Mouse (Mus musculus) heart, adult 10 weeks (tissue): ENCODE results near the gene Ngdn. TPM values are rescaled to one million over a fixed set of nuclear protein-coding genes. Genes with fewer than 3 reads are reported as not detected.

Experiments
- polyA plus RNA-seq: library from polyadenylated mRNA; stranded (reverse); fragments of 350-450 nt; fragmentation: Illumina TruSeq; extraction: RNeasy Lipid Tissue Mini Kit (QIAGEN cat#74804); gene quantifications from one replicate; pipeline ENCODE4 v1.2.3, GENCODE M21; 2014; ENCODE audit warnings: low read depth, low replicate concordance

Ngdn gene
- 34.7 TPM for polyA plus RNA-seq

GRCm38 (mm10) chr14:55014991-55015766, at the start of gene Ngdn:
Ngdn (plus strand) TSS chr14:55015454.

DNA sequence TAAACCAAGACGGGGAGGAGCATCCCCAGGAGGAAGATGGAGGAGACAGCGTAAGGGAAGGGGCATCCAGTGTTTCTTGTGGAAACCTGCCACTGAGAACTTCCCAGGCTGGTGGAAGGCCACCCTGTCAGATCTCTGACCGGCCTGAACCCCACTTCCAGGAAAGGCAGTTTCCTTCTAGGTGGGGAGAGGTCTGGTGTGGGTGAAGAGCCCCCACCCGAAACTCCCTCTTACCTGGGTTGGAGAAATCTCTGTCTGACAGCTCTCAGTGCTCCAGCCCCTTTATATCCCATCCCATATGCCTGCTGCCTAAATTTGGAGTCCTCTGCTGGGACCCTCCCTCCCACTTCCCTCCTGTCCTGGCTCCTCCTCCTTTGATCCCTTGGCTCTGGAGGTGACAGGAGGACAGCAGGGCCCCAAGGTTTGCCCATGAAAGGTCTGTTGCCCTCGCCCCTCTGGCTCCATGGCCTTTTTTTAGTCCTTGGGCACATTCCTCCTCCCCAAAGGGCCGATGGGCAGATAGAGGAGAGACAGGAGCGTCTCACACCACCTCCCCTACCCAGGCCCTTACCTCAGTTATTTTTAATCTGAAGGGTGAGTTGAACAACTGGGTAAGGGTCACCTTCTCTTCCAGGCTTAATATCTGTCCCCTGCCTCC, 48.8 kb upstream of the Ngdn start, which contains the start of gene Myh6:
Myh6 (minus strand) TSS at position 608 of the 658 bp plus-strand sequence.

GRCm38 (mm10) chr14:54976633-54977032, 38.6 kb upstream of the Ngdn start, which contains the start of gene Gm17428:
Gm17428 (plus strand) TSS chr14:54976933.

GRCm38 (mm10) chr14:54994136-54994868, 21.0 kb upstream of the Ngdn start, which contains the start of gene Myh7:
Myh7 (minus strand) TSS chr14:54994626.

Other genes with a start within 250 kb of the Ngdn start
- gene Slc7a8, start 233.5 kb upstream of the Ngdn start, polyA plus RNA-seq: 2.3 TPM
- not detected for gene Rnf212b, start 201.3 kb upstream of the Ngdn start, polyA plus RNA-seq
- 4.2 TPM for gene Homez, start 144.5 kb upstream of the Ngdn start, polyA plus RNA-seq
- 6.7 TPM for gene Ppp1r3e, start 137.9 kb upstream of the Ngdn start, polyA plus RNA-seq
- 44.0 TPM for gene Bcl2l2, start 132.1 kb upstream of the Ngdn start, polyA plus RNA-seq
- gene Gm20521, start 132.0 kb upstream of the Ngdn start, polyA plus RNA-seq: not detected
- gene Pabpn1, start 123.0 kb upstream of the Ngdn start, polyA plus RNA-seq: 80.5 TPM
- gene Slc22a17, start 102.3 kb upstream of the Ngdn start, polyA plus RNA-seq: 7.5 TPM
- gene Efs, start 89.3 kb upstream of the Ngdn start, polyA plus RNA-seq: 2.7 TPM
- gene Il25, start 82.8 kb upstream of the Ngdn start, polyA plus RNA-seq: not detected
- gene Cmtm5, start 79.2 kb upstream of the Ngdn start, polyA plus RNA-seq: 1.1 TPM
- 19,749 TPM for gene Myh6, start 48.5 kb upstream of the Ngdn start, polyA plus RNA-seq
- not detected for gene Gm17428, start 38.5 kb upstream of the Ngdn start, polyA plus RNA-seq
- gene Myh7, start 20.8 kb upstream of the Ngdn start, polyA plus RNA-seq: 68.0 TPM
- gene Zfhx2, start 76.9 kb downstream of the Ngdn start, polyA plus RNA-seq: 2.3 TPM
- 17.0 TPM for gene Thtpa, start 79.3 kb downstream of the Ngdn start, polyA plus RNA-seq
- 8.4 TPM for gene Ap1g2, start 91.1 kb downstream of the Ngdn start, polyA plus RNA-seq
- gene Jph4, start 101.5 kb downstream of the Ngdn start, polyA plus RNA-seq: 0.16 TPM
- not detected for gene Dhrs2, start 206.6 kb downstream of the Ngdn start, polyA plus RNA-seq